In genomic region chr14:38991847-38992573, GRCm38 (mm10) we compare ENCODE assay signal across 9 mouse cellular contexts.
DNase-seq lines count a peak whose midpoint lies in the region; ATAC-seq and TF ChIP-seq lines count a peak whose summit lies in the region.
"Had no signal": no experiment of that assay in that cellular context is flagged by ENCODE, and none has a peak within 500 bp of the region (broad histone marks: within the 10 kb centered on the region; RNA-seq: fewer than 3 reads in every experiment).

No protein-coding gene starts in this region.

- 72% methylated on average over 7 of the region's 7 CpGs for WGBS in intestine, embryonic 16.5 days

- no peaks in the 10 kb centered on the region for H3K27me3 ChIP-seq in intestine, embryonic 16.5 days (replicated peaks; ENCODE audit: control insufficient read depth, insufficient read depth, low read length)

- H3K9ac ChIP-seq in intestine, embryonic 16.5 days (ENCODE audit: low read depth, low read length): no peak overlapping the region

- DNase-seq in left cerebral cortex, adult 11 months (ENCODE audit: low spot score): peak; percentile 12
- DNase-seq in left cerebral cortex, adult 8-10 months (ENCODE audit: low spot score in 2 of 2): no peak
- peak; percentile 66 for DNase-seq in brain, embryonic 14.5 days (ENCODE audit: low read depth)
- DNase-seq in mesoderm, embryonic 11.5 days (ENCODE audit: low read depth, low spot score): peak; percentile 6
- DNase-seq: adrenal gland, postnatal 25 days; thymus, postnatal 14 days had no signal

- no peak overlapping the region for H3K4me3 ChIP-seq in cortical plate, adult 2 months (ENCODE audit: insufficient read depth, low read length)
- H3K4me3 ChIP-seq in intestine, embryonic 16.5 days (ENCODE audit: low read length): no peak overlapping the region

- no peak for ATAC-seq in erythroblast, adult 5-6 weeks (replicated peaks; ENCODE audit: low FRiP score, poor library complexity, severe bottlenecking)
- no peak for ATAC-seq in intestine, embryonic 16.5 days

- H3K9me3 ChIP-seq in intestine, embryonic 16.5 days (ENCODE audit: control insufficient read depth, low read length): no peaks in the 10 kb centered on the region

- TF ChIP-seq CTCF in brain, embryonic 14.5 days (IDR thresholded peaks at IDR 0.05; ENCODE audit: borderline replicate concordance, extremely low read depth, insufficient read depth, insufficient read length): peak; percentile 49; the same call in 1 of the 2 replicates
- TF ChIP-seq CTCF in cortical plate, adult 2 months (IDR thresholded peaks at IDR 0.05; ENCODE audit: extremely low read depth, insufficient read depth, low read length): peak; percentile 43

- no peak overlapping the region for H3K27ac ChIP-seq in cortical plate, adult 2 months (ENCODE audit: insufficient read depth, low read length)
- H3K27ac ChIP-seq in intestine, embryonic 16.5 days (ENCODE audit: low read length): no peak overlapping the region

- no peaks in the 10 kb centered on the region; the same call in 1 of the 2 replicates for H3K4me1 ChIP-seq in cortical plate, adult 2 months (ENCODE audit: control insufficient read depth, insufficient read depth, low read length)
- no peaks in the 10 kb centered on the region for H3K4me1 ChIP-seq in intestine, embryonic 16.5 days (ENCODE audit: control insufficient read depth, insufficient read depth, low read length)

- H3K4me2 ChIP-seq in intestine, embryonic 16.5 days (ENCODE audit: low read depth, low read length): no peak overlapping the region

- TF ChIP-seq POLR2A in brain, embryonic 14.5 days (IDR thresholded peaks at IDR 0.05; ENCODE audit: borderline replicate concordance, extremely low read depth, insufficient read depth, insufficient read length, poor library complexity, severe bottlenecking): no peak
- TF ChIP-seq POLR2A in cortical plate, adult 2 months (IDR thresholded peaks at IDR 0.05; ENCODE audit: extremely low read depth, insufficient read depth, low read length): no peak

- H3K36me3 ChIP-seq in intestine, embryonic 16.5 days (ENCODE audit: control insufficient read depth, insufficient read depth, low read length): no peaks in the 10 kb centered on the region

Comparison
In these comparisons a context has a peak if more than half of its experiments do, and no peak if none do; other contexts are left out.
1. DNase-seq: peak in left cerebral cortex, adult 11 months (single experiment), brain, embryonic 14.5 days (single experiment) and mesoderm, embryonic 11.5 days (single experiment); none in left cerebral cortex, adult 8-10 months (0 of 2).